Mouse (Mus musculus): Measurements from ENCODE around the gene Smarcd1. TPM values are rescaled to one million over a fixed set of nuclear protein-coding genes. Genes with fewer than 3 reads are reported as not detected.

The Smarcd1 gene
- polyA plus RNA-seq, 1 experiment, result 24.7 TPM

DNA sequence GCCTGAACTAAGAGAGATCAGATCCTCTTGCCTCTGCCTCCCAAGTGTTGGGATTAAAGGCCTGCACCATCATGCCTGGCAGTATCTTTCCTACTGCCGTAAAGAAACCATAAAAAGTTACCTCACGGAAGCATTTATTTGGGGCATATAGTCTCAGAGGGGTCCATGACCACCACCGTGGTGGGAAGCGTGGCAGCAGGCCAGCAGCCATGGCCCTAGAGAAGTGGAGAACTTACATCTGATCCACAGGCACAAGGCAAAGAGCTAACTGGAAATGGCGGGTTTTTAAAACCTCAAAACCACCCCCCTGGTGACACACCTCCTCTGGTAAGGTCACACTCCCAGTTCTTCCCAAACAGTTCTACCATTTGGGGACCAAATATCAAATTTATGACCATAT lies 26.3 kb downstream of the Smarcd1 start:
- 91% methylated on average over 5 of the region's 5 CpGs for WGBS
- Histone ChIP-seq H3K27ac (ENCODE audit: insufficient read depth, low read length) (no peak overlapping the region), H3K4me1 (ENCODE audit: control insufficient read depth, insufficient read depth, insufficient read length) (peaks cover 8% of the 10 kb centered on the region; the same call in 1 of the 2 replicates), H3K27me3 (ENCODE audit: control insufficient read depth, insufficient read depth, low read length) (no peaks in the 10 kb centered on the region), H3K4me3 (ENCODE audit: extremely low read depth, insufficient read depth, insufficient read length) (no peak overlapping the region), H3K36me3 (ENCODE audit: control insufficient read depth, insufficient read depth, low read length) (peaks cover 2% of the 10 kb centered on the region)
- no peak for DNase-seq (ENCODE audit: low read depth in 1 of 2, low spot score in 2 of 2)
- TF ChIP-seq POLR2A (IDR thresholded peaks at IDR 0.05; ENCODE audit: low read depth, low read length), result no peak
- TF ChIP-seq CTCF (IDR thresholded peaks at IDR 0.05; ENCODE audit: extremely low read depth, insufficient read depth, insufficient read length, insufficient replicate concordance), result no peak

DNA sequence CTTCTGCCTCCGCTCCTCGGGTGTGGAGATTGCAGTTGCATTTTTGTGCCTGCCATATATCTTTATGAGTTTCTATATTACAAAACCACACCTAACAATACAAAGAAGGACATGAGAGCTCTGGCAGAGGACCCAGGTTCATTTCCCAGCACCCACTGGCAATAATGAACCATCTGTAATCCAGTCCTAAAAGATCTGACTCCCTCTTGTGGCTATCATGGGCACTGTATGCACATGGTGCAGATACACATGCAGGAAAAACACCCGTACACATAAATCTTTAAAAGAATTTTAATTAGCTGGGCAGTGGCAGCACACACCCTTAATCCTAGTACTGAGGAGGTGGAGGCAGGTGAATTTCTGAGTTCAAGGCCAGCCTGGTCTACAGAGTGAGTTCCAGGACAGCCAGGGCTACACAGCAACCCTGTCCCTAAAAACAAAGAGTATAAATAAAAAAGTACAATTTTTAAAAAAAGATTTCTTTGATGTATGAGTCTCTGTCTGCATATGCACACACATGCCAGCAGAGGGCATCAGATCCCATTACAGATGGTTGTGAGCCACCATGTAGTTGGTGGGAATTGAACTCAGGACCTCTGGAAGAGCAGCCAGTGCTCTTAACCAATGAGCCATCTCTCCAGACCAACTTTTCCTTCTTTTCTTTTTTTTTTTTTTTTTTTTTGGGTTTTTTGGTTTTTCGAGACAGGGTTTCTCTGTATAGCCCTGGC lies 27.3 kb downstream of the Smarcd1 start:
- no peak for DNase-seq (ENCODE audit: low read depth in 1 of 2, low spot score in 2 of 2)
- WGBS, result 95% methylated on average over 4 of the region's 4 CpGs
- Histone ChIP-seq H3K36me3 (ENCODE audit: control insufficient read depth, insufficient read depth, low read length) (peaks cover 2% of the 10 kb centered on the region), H3K27me3 (ENCODE audit: control insufficient read depth, insufficient read depth, low read length) (no peaks in the 10 kb centered on the region), H3K4me1 (ENCODE audit: control insufficient read depth, insufficient read depth, insufficient read length) (peaks cover 6% of the 10 kb centered on the region; the same call in 1 of the 2 replicates), H3K4me3 (ENCODE audit: extremely low read depth, insufficient read depth, insufficient read length) (no peak overlapping the region), H3K27ac (ENCODE audit: insufficient read depth, low read length) (no peak overlapping the region)
- TF ChIP-seq POLR2A (IDR thresholded peaks at IDR 0.05; ENCODE audit: low read depth, low read length), result no peak
- no peak for TF ChIP-seq CTCF (IDR thresholded peaks at IDR 0.05; ENCODE audit: extremely low read depth, insufficient read depth, insufficient read length, insufficient replicate concordance)

DNA sequence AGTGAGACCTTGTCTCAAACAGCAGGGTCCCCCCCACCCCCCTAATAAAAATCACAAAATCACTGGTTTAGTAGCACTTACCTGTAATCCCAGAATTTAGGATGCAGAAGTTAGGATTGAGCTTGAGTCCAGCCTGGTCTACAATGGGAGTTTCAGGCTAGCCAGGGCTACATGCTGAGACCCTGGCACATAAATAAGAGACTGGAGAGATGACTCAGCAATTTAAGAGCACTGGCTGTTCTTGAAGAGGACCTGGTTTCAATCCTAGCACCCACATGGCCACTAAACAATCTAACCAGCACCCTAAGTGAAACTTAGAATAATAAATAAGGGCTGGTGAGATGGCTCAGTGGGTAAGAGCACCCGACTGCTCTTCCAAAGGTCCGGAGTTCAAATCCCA lies 29.2 kb downstream of the Smarcd1 start:
- H3K27ac ChIP-seq (ENCODE audit: insufficient read depth, low read length), result no peak overlapping the region
- TF ChIP-seq POLR2A (IDR thresholded peaks at IDR 0.05; ENCODE audit: low read depth, low read length), result no peak
- no peak for TF ChIP-seq CTCF (IDR thresholded peaks at IDR 0.05; ENCODE audit: extremely low read depth, insufficient read depth, insufficient read length, insufficient replicate concordance)
- no peaks in the 10 kb centered on the region for H3K4me1 ChIP-seq (ENCODE audit: control insufficient read depth, insufficient read depth, insufficient read length)
- WGBS, result 100% methylated on average over 2 of the region's 2 CpGs
- no peak for DNase-seq (ENCODE audit: low read depth in 1 of 2, low spot score in 2 of 2)
- no peaks in the 10 kb centered on the region for H3K27me3 ChIP-seq (ENCODE audit: control insufficient read depth, insufficient read depth, low read length)
- peaks cover 13% of the 10 kb centered on the region for H3K36me3 ChIP-seq (ENCODE audit: control insufficient read depth, insufficient read depth, low read length)
- no peak overlapping the region for H3K4me3 ChIP-seq (ENCODE audit: extremely low read depth, insufficient read depth, insufficient read length)

DNA sequence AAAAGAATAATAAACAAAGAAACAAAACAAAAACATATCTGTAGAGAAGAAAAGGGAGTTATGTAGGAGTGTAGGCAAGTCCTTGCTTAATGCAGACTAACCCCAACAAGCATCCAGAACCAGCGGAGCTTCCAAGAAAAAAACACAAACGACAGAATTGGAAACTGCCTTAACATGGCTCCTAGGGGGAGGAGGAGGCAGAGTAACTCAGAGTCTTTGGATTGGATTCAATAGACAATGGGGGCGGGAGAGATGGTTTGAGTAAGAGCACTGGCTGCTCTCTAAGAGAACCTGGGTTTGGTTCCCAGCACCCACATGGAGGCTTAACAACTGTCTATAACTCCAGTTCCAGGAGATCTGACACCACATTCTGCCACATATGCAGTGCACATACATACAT lies 29.7 kb downstream of the Smarcd1 start:
- Histone ChIP-seq H3K4me3 (ENCODE audit: extremely low read depth, insufficient read depth, insufficient read length) (no peak overlapping the region), H3K36me3 (ENCODE audit: control insufficient read depth, insufficient read depth, low read length) (peaks cover 14% of the 10 kb centered on the region), H3K27me3 (ENCODE audit: control insufficient read depth, insufficient read depth, low read length) (no peaks in the 10 kb centered on the region), H3K27ac (ENCODE audit: insufficient read depth, low read length) (no peak overlapping the region), H3K4me1 (ENCODE audit: control insufficient read depth, insufficient read depth, insufficient read length) (no peaks in the 10 kb centered on the region)
- 93% methylated on average over 3 of the region's 3 CpGs for WGBS
- no peak for DNase-seq (ENCODE audit: low read depth in 1 of 2, low spot score in 2 of 2)
- TF ChIP-seq POLR2A (IDR thresholded peaks at IDR 0.05; ENCODE audit: low read depth, low read length) (no peak), CTCF (IDR thresholded peaks at IDR 0.05; ENCODE audit: extremely low read depth, insufficient read depth, insufficient read length, insufficient replicate concordance) (no peak)

DNA sequence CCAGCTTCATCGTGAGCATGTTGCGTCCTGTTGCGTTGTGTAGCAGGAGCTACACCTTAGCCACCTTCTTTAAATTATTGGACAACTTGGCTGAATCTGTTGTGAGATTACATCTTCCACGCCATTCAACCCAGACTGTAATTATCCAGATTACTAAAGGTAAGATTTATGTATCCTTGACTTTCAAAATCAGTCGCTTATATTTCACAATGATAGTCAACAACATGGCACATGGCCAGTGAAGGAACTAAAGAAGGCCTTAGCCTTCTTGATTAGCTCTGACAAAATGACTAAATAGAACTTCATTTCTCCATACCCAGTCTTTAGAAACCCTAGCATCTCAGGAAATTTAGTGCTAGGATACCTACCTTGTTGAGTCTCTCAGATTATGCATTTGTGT lies 31.3 kb downstream of the Smarcd1 start:
- WGBS, result 95% methylated on average over 5 of the region's 5 CpGs
- no peak overlapping the region for H3K27ac ChIP-seq (ENCODE audit: insufficient read depth, low read length)
- no peaks in the 10 kb centered on the region for H3K4me1 ChIP-seq (ENCODE audit: control insufficient read depth, insufficient read depth, insufficient read length)
- H3K36me3 ChIP-seq (ENCODE audit: control insufficient read depth, insufficient read depth, low read length), result peaks cover 20% of the 10 kb centered on the region
- TF ChIP-seq CTCF (IDR thresholded peaks at IDR 0.05; ENCODE audit: extremely low read depth, insufficient read depth, insufficient read length, insufficient replicate concordance) (no peak), POLR2A (IDR thresholded peaks at IDR 0.05; ENCODE audit: low read depth, low read length) (no peak)
- no peak for DNase-seq (ENCODE audit: low read depth in 1 of 2, low spot score in 2 of 2)
- H3K27me3 ChIP-seq (ENCODE audit: control insufficient read depth, insufficient read depth, low read length), result no peaks in the 10 kb centered on the region
- H3K4me3 ChIP-seq (ENCODE audit: extremely low read depth, insufficient read depth, insufficient read length), result no peak overlapping the region

DNA sequence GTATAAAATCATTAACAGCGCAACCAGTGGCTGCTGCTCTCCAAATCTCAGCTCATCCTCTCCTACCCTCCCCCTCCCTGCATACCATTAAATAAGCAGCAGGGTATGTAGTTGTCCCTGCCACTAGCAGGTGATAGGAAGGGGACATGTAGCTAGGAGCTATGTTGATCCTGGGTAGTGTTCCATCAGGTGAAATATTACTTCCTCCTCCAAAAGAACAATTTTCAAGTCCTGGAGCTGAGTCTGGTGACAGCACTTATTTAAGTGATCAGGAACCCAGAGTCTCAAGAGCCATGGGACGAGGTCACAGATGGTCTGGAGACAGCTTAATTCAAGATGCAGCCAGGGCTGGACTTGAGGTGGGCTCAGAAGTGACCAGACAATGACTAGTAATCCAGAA lies 33.7 kb downstream of the Smarcd1 start:
- Histone ChIP-seq H3K4me3 (ENCODE audit: extremely low read depth, insufficient read depth, insufficient read length) (no peak overlapping the region), H3K36me3 (ENCODE audit: control insufficient read depth, insufficient read depth, low read length) (peaks cover 29% of the 10 kb centered on the region), H3K4me1 (ENCODE audit: control insufficient read depth, insufficient read depth, insufficient read length) (no peaks in the 10 kb centered on the region), H3K27ac (ENCODE audit: insufficient read depth, low read length) (no peak overlapping the region), H3K27me3 (ENCODE audit: control insufficient read depth, insufficient read depth, low read length) (no peaks in the 10 kb centered on the region)
- DNase-seq (ENCODE audit: low read depth in 1 of 2, low spot score in 2 of 2), result peak in 1 of 2 experiments; percentile 100
- WGBS, result 93% methylated on average over 2 of the region's 2 CpGs
- TF ChIP-seq CTCF (IDR thresholded peaks at IDR 0.05; ENCODE audit: extremely low read depth, insufficient read depth, insufficient read length, insufficient replicate concordance), result no peak
- no peak for TF ChIP-seq POLR2A (IDR thresholded peaks at IDR 0.05; ENCODE audit: low read depth, low read length)

DNA sequence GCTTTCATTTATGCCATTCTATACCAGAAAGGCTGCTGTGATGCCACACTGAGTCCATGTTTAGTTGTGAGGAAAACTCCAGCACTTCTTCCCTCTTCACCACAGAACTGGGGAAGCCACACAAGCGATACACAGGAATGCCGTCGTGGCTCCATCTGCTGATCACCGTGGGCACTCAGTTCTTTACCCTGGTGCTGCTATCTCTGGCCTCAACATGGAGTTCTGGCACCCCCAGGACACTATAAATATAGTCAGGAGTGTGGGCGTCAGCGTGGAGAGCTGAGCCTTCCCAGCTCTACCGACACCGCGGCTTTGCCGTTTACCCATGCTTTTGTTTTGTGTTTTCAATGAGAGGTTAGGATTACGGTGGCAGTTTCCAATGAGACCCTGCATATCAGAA lies 34.7 kb downstream of the Smarcd1 start:
- no peak for TF ChIP-seq CTCF (IDR thresholded peaks at IDR 0.05; ENCODE audit: extremely low read depth, insufficient read depth, insufficient read length, insufficient replicate concordance)
- no peak for TF ChIP-seq POLR2A (IDR thresholded peaks at IDR 0.05; ENCODE audit: low read depth, low read length)
- H3K4me3 ChIP-seq (ENCODE audit: extremely low read depth, insufficient read depth, insufficient read length), result no peak overlapping the region
- 90% methylated on average over 11 of the region's 11 CpGs for WGBS
- H3K27me3 ChIP-seq (ENCODE audit: control insufficient read depth, insufficient read depth, low read length), result no peaks in the 10 kb centered on the region
- H3K36me3 ChIP-seq (ENCODE audit: control insufficient read depth, insufficient read depth, low read length), result peaks cover 32% of the 10 kb centered on the region
- DNase-seq (ENCODE audit: low read depth in 1 of 2, low spot score in 2 of 2), result no peak
- H3K4me1 ChIP-seq (ENCODE audit: control insufficient read depth, insufficient read depth, insufficient read length), result no peaks in the 10 kb centered on the region
- H3K27ac ChIP-seq (ENCODE audit: insufficient read depth, low read length), result no peak overlapping the region

All from spleen, adult 2 months (tissue).